Mouse (Mus musculus) embryonic facial prominence, embryonic 13.5 days (tissue): ENCODE data around the gene Paxbp1. TPM values are rescaled to one million over a fixed set of nuclear protein-coding genes. Genes with fewer than 3 reads are reported as not detected.
"Not testable (repeated sequence)": the region's sequence is repeated elsewhere in the genome, so short reads cannot be mapped to it uniquely, and the experiment has no call there.

Source experiments
- ATAC-seq: fragments of 200-750 bp; cut with Nextera tagmentation; 2 replicates; pipeline ENCODE4 v1.8.0; 2017; ENCODE audit warnings: low read depth; ENCODE audit not compliant: insufficient number of reproducible peaks, insufficient read depth, low FRiP score, low TSS enrichment
- H3K27ac ChIP-seq: fragments of 300-500 bp; sonication (generic); 2 replicates; pipeline ENCODE4 v1.5.1; 2015; ENCODE audit warnings: moderate library complexity, mild to moderate bottlenecking, inconsistent platforms
- H3K27me3 ChIP-seq: fragments of 300-500 bp; sonication (generic); 2 replicates; pipeline ENCODE4 v1.6.1; 2015; ENCODE audit warnings: mild to moderate bottlenecking, inconsistent platforms
- H3K36me3 ChIP-seq: fragments of 300-500 bp; sonication (generic); 2 replicates; pipeline ENCODE4 v1.6.1; 2015; ENCODE audit warnings: mild to moderate bottlenecking, inconsistent platforms
- H3K4me1 ChIP-seq: fragments of 300-500 bp; sonication (generic); 2 replicates; pipeline ENCODE4 v1.6.1; 2015; ENCODE audit warnings: inconsistent platforms
- H3K4me2 ChIP-seq: fragments of 300-500 bp; sonication (generic); 2 replicates; pipeline ENCODE4 v1.6.1; 2015; ENCODE audit warnings: moderate library complexity, mild to moderate bottlenecking, inconsistent platforms
- H3K4me3 ChIP-seq: fragments of 300-500 bp; sonication (generic); 2 replicates; pipeline ENCODE4 v1.5.1; 2015; ENCODE audit warnings: mild to moderate bottlenecking, inconsistent platforms
- H3K9ac ChIP-seq: fragments of 300-500 bp; sonication (generic); 2 replicates; pipeline ENCODE4 v1.6.1; 2015; ENCODE audit warnings: mild to moderate bottlenecking, inconsistent platforms
- H3K9me3 ChIP-seq: fragments of 300-500 bp; sonication (generic); 2 replicates; pipeline ENCODE4 v1.6.1; 2016; ENCODE audit warnings: inconsistent platforms
- WGBS: fragments of 180-500 bp; shearing (Covaris S2); methylation state at CpG from one replicate; pipeline ENCODE4 v1.1.7; 2015; ENCODE audit warnings: mixed read lengths; 5-methylcytosine and 5-hydroxymethylcytosine counted together
- polyA plus RNA-seq: library from polyadenylated mRNA; unstranded; fragments of >200 nt; fragmentation: Nextera tagmentation; extraction: Ambion mirVana; gene quantifications from 2 replicates; pipeline ENCODE4 v1.2.1, GENCODE M21; 2015

The Paxbp1 gene
- 71.6 and 76.4 TPM in 2 replicates for polyA plus RNA-seq

GRCm38 (mm10) chr16:91044270-91045182, at the start of gene Paxbp1:
Paxbp1 (minus strand) TSS chr16:91044543.
- Histone ChIP-seq H3K4me1 (peaks cover 16% of the 10 kb centered on the region), H3K4me3 (peak within 1 kb of the TSS; percentile 88), H3K9me3 (no peaks in the 10 kb centered on the region), H3K9ac (peak within 1 kb of the TSS; percentile 97), H3K4me2 (peak within 1 kb of the TSS; percentile 70), H3K36me3 (peaks cover 15% of the 10 kb centered on the region), H3K27ac (peak within 1 kb of the TSS; percentile 97), H3K27me3 (no peaks in the 10 kb centered on the region)
- peak; percentile 94 for ATAC-seq
- 2% methylated on average over 67 of the region's 70 CpGs for WGBS

GRCm38 (mm10) chr16:91086642-91087306, 42.4 kb upstream of the Paxbp1 start:
- no peak for ATAC-seq
- H3K4me1 ChIP-seq, result peaks cover 14% of the 10 kb centered on the region
- H3K27me3 ChIP-seq, result peaks cover 19% of the 10 kb centered on the region
- no peak overlapping the region for H3K4me3 ChIP-seq
- H3K9me3 ChIP-seq, result peaks cover 3% of the 10 kb centered on the region; the same call in 1 of the 2 replicates
- 68% methylated on average over 4 of the region's 4 CpGs for WGBS
- no peaks in the 10 kb centered on the region for H3K36me3 ChIP-seq
- no peak overlapping the region for H3K9ac ChIP-seq
- no peak overlapping the region for H3K4me2 ChIP-seq
- no peak overlapping the region for H3K27ac ChIP-seq

GRCm38 (mm10) chr16:91085239-91085825, 41.0 kb upstream of the Paxbp1 start:
- ATAC-seq, result no peak
- H3K4me2 ChIP-seq, result peak overlapping the region; percentile 37
- 42% methylated on average over 17 of the region's 17 CpGs for WGBS

GRCm38 (mm10) chr16:91084307-91085238, 40.2 kb upstream of the Paxbp1 start:
- no peak for ATAC-seq
- Histone ChIP-seq H3K27ac (peak overlapping the region; percentile 58), H3K9me3 (no peaks in the 10 kb centered on the region), H3K4me1 (peaks cover 14% of the 10 kb centered on the region), H3K27me3 (peaks cover 25% of the 10 kb centered on the region), H3K9ac (no peak overlapping the region), H3K4me2 (peak overlapping the region; percentile 37), H3K4me3 (no peak overlapping the region), H3K36me3 (no peaks in the 10 kb centered on the region)
- 61% methylated on average over 21 of the region's 21 CpGs for WGBS

More at GRCm38 (mm10) chr16:91085239-91085825, 41.0 kb upstream of the Paxbp1 start:
- Histone ChIP-seq H3K9ac (no peak overlapping the region), H3K27me3 (peaks cover 23% of the 10 kb centered on the region), H3K36me3 (no peaks in the 10 kb centered on the region), H3K4me3 (no peak overlapping the region), H3K27ac (no peak overlapping the region), H3K4me1 (peaks cover 14% of the 10 kb centered on the region), H3K9me3 (no peaks in the 10 kb centered on the region)

GRCm38 (mm10) chr16:91083002-91083646, 38.8 kb upstream of the Paxbp1 start:
- no peak overlapping the region for H3K9ac ChIP-seq
- 71% methylated on average over 4 of the region's 4 CpGs for WGBS
- no peak for ATAC-seq
- H3K4me1 ChIP-seq, result peaks cover 14% of the 10 kb centered on the region
- H3K36me3 ChIP-seq, result no peaks in the 10 kb centered on the region
- H3K27ac ChIP-seq, result no peak overlapping the region
- no peaks in the 10 kb centered on the region for H3K9me3 ChIP-seq
- peaks cover 19% of the 10 kb centered on the region for H3K27me3 ChIP-seq
- no peak overlapping the region for H3K4me3 ChIP-seq
- no peak overlapping the region for H3K4me2 ChIP-seq

GRCm38 (mm10) chr16:91081508-91081907, 37.2 kb upstream of the Paxbp1 start:
- Histone ChIP-seq H3K4me3 (no peak overlapping the region), H3K27me3 (peaks cover 12% of the 10 kb centered on the region; the same call in 1 of the 2 replicates), H3K9me3 (no peaks in the 10 kb centered on the region), H3K4me2 (no peak overlapping the region), H3K27ac (no peak overlapping the region), H3K9ac (no peak overlapping the region), H3K36me3 (no peaks in the 10 kb centered on the region), H3K4me1 (peaks cover 14% of the 10 kb centered on the region)
- WGBS, result 21% methylated on average over 11 of the region's 12 CpGs
- ATAC-seq, result no peak

- 72% methylated on average over 5 of the region's 5 CpGs for WGBS
Measured at GRCm38 (mm10) chr16:91076180-91076579, 31.8 kb upstream of the Paxbp1 start.

GRCm38 (mm10) chr16:91075423-91075822, 31.1 kb upstream of the Paxbp1 start:
- not testable (repeated sequence) for ATAC-seq, H3K36me3 ChIP-seq, H3K9ac ChIP-seq, H3K4me1 ChIP-seq, H3K9me3 ChIP-seq, H3K4me2 ChIP-seq, H3K4me3 ChIP-seq, H3K27ac ChIP-seq
- WGBS, result 81% methylated on average over 8 of the region's 8 CpGs
- peaks cover 12% of the 10 kb centered on the region for H3K27me3 ChIP-seq

More at GRCm38 (mm10) chr16:91076180-91076579, 31.8 kb upstream of the Paxbp1 start:
- Histone ChIP-seq H3K4me3 (no peak overlapping the region), H3K4me1 (no peaks in the 10 kb centered on the region), H3K27me3 (peaks cover 8% of the 10 kb centered on the region), H3K4me2 (no peak overlapping the region), H3K36me3 (no peaks in the 10 kb centered on the region), H3K27ac (no peak overlapping the region), H3K9ac (no peak overlapping the region), H3K9me3 (no peaks in the 10 kb centered on the region)
- no peak for ATAC-seq

- no peaks in the 10 kb centered on the region for H3K36me3 ChIP-seq
- H3K4me3 ChIP-seq, result 0 out of 2 replicates have a peak overlapping the region, but pooled peaks have one; percentile 3
- H3K27me3 ChIP-seq, result peaks cover 17% of the 10 kb centered on the region
- no peak overlapping the region for H3K27ac ChIP-seq
- H3K9me3 ChIP-seq, result no peaks in the 10 kb centered on the region
- peak overlapping the region; percentile 34 for H3K4me2 ChIP-seq
- 0 out of 2 replicates have a peak, but pooled peaks cover 4% of the 10 kb centered on the region for H3K4me1 ChIP-seq
- 33% methylated on average over 24 of the region's 24 CpGs for WGBS
- peak; percentile 89 for ATAC-seq
- no peak overlapping the region for H3K9ac ChIP-seq
Measured at GRCm38 (mm10) chr16:91073163-91073892, 29.0 kb upstream of the Paxbp1 start.

- 88% methylated on average over 1 of the region's 1 CpGs for WGBS
- ATAC-seq, result no peak
- H3K36me3 ChIP-seq, result no peaks in the 10 kb centered on the region
- no peak overlapping the region for H3K27ac ChIP-seq
- no peak overlapping the region for H3K9ac ChIP-seq
- no peak overlapping the region for H3K4me3 ChIP-seq
- no peaks in the 10 kb centered on the region for H3K9me3 ChIP-seq
- 0 out of 2 replicates have a peak, but pooled peaks cover 4% of the 10 kb centered on the region for H3K4me1 ChIP-seq
- H3K27me3 ChIP-seq, result peaks cover 25% of the 10 kb centered on the region
- H3K4me2 ChIP-seq, result no peak overlapping the region
Measured at GRCm38 (mm10) chr16:91072256-91072655, 27.9 kb upstream of the Paxbp1 start.
